Mouse (Mus musculus): Measurements from ENCODE around the gene Sv2a.

DNA sequence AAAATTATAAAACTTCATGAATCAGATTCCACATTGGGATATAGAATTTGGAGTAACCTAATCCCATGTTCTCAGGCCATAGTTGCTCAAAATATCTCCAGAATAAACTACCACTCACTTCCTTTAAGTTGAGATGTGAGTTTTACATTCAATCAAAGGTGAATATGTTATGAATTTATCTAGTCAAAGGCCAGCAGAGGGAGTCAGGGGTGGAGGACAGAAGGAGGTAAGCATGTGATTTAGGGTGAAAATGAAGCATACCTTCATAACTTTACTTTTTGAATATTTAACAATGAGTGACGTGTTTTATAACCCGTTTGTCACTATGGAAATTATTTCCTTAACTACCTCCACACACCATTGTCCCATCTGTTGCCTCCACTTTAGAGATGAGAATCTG, 54.0 kb downstream of the Sv2a start:
- TF ChIP-seq CTCF (IDR thresholded peaks at IDR 0.05; ENCODE audit: borderline replicate concordance, control insufficient read depth, extremely low read depth, insufficient read depth, low read length, poor library complexity): no peak
- no peak for TF ChIP-seq POLR2A (IDR thresholded peaks at IDR 0.05; ENCODE audit: control insufficient read depth, extremely low read depth, insufficient read depth, low read length, poor library complexity)
